Mouse (Mus musculus) embryonic stem cell, embryonic (primary cell): ENCODE results near the gene Col25a1.

Experiments used
- CTCF ChIA-PET, 4 experiments: fragments of 300-600 bp in 2 of 4; fragments of 350-600 bp in 2 of 4; sonication (Branson Sonifier 250); formaldehyde crosslinking; loops; one replicate each; lab custom pipeline; 2022; ENCODE audit warnings: inconsistent platforms in 2 of 4; lab: Charles Lee
- POLR2A ChIA-PET, 4 experiments: fragments of 300-600 bp in 2 of 4; fragments of 350-600 bp in 2 of 4; sonication (Branson Sonifier 250); formaldehyde crosslinking; loops; one replicate each; lab custom pipeline; 2022; ENCODE audit warnings: antibody characterized with exemption in 4 of 4, inconsistent platforms in 1 of 4; lab: Charles Lee

Gene Col25a1

GRCm38 (mm10) chr3:130289220-130289619 is 157.9 kb downstream of the Col25a1 start:
- CTCF ChIA-PET, result no interaction called here
- POLR2A ChIA-PET, result no interaction called here

GRCm38 (mm10) chr3:130290175-130290574 is 158.9 kb downstream of the Col25a1 start:
- ChIA-PET CTCF (no interaction called here), POLR2A (no interaction called here)

GRCm38 (mm10) chr3:130290672-130291071 is 159.4 kb downstream of the Col25a1 start:
- ChIA-PET CTCF (no interaction called here), POLR2A (no interaction called here)

- POLR2A ChIA-PET, result no interaction called here
- CTCF ChIA-PET, result no interaction called here
Observed at GRCm38 (mm10) chr3:130291926-130292325, 160.6 kb downstream of the Col25a1 start.

GRCm38 (mm10) chr3:130300530-130300929 is 169.2 kb downstream of the Col25a1 start:
- ChIA-PET POLR2A (no interaction called here), CTCF (no interaction called here)

- ChIA-PET POLR2A (no interaction called here), CTCF (no interaction called here)
Observed at GRCm38 (mm10) chr3:130303597-130303996, 172.3 kb downstream of the Col25a1 start.

GRCm38 (mm10) chr3:130304827-130305226 is 173.5 kb downstream of the Col25a1 start:
- ChIA-PET CTCF (no interaction called here), POLR2A (no interaction called here)

- POLR2A ChIA-PET, result no interaction called here
- CTCF ChIA-PET, result interaction anchor here in 1 of 4 experiments (0.6 kb wide), 1 partner anchor 16 kb away, joined by 3 read pairs; no protein-coding TSS in a partner anchor
Observed at GRCm38 (mm10) chr3:130305686-130306085, 174.4 kb downstream of the Col25a1 start.

GRCm38 (mm10) chr3:130309277-130309676 is 178.0 kb downstream of the Col25a1 start:
- CTCF ChIA-PET, result interaction anchor here in 1 of 4 experiments (0.6 kb wide), 1 partner anchor 382 kb away, joined by 3 read pairs; no protein-coding TSS in a partner anchor
- POLR2A ChIA-PET, result no interaction called here

- POLR2A ChIA-PET, result no interaction called here
- CTCF ChIA-PET, result no interaction called here
Observed at GRCm38 (mm10) chr3:130310694-130311305, 179.5 kb downstream of the Col25a1 start.

- POLR2A ChIA-PET, result interaction anchor here in 1 of 4 experiments (1.2 kb wide), 1 partner anchor 117 kb away, joined by 3 read pairs; no protein-coding TSS in a partner anchor
- CTCF ChIA-PET, result no interaction called here
Observed at GRCm38 (mm10) chr3:130313246-130313645, 181.9 kb downstream of the Col25a1 start.

- ChIA-PET POLR2A (no interaction called here), CTCF (no interaction called here)
Observed at GRCm38 (mm10) chr3:130327039-130328015, 196.0 kb downstream of the Col25a1 start.

- ChIA-PET CTCF (no interaction called here), POLR2A (no interaction called here)
Observed at GRCm38 (mm10) chr3:130328909-130329308, 197.6 kb downstream of the Col25a1 start.

- POLR2A ChIA-PET, result no interaction called here
- CTCF ChIA-PET, result interaction anchor here in 1 of 4 experiments (0.6 kb wide), 1 partner anchor 31 kb away, joined by 9 read pairs; no protein-coding TSS in a partner anchor
Observed at GRCm38 (mm10) chr3:130329833-130330555, 198.7 kb downstream of the Col25a1 start.

- ChIA-PET POLR2A (no interaction called here), CTCF (interaction anchor here in 1 of 4 experiments (0.6 kb wide), 1 partner anchor 30 kb away, joined by 9 read pairs; no protein-coding TSS in a partner anchor)
Observed at GRCm38 (mm10) chr3:130330556-130330950, 199.3 kb downstream of the Col25a1 start.

GRCm38 (mm10) chr3:130332347-130332913 is 201.1 kb downstream of the Col25a1 start:
- CTCF ChIA-PET, result no interaction called here
- POLR2A ChIA-PET, result no interaction called here

GRCm38 (mm10) chr3:130337857-130338256 is 206.6 kb downstream of the Col25a1 start:
- ChIA-PET CTCF (interaction anchor here in 2 of 4 experiments (0.6 to 0.7 kb wide), 2 partner anchors 265 to 401 kb away, joined by 3 read pairs; no protein-coding TSS in a partner anchor), POLR2A (no interaction called here)

- POLR2A ChIA-PET, result no interaction called here
- CTCF ChIA-PET, result no interaction called here
Observed at GRCm38 (mm10) chr3:130338371-130338770, 207.1 kb downstream of the Col25a1 start.

GRCm38 (mm10) chr3:130350161-130350560 is 218.9 kb downstream of the Col25a1 start:
- ChIA-PET POLR2A (no interaction called here), CTCF (no interaction called here)
